Mouse (Mus musculus) gonadal fat pad, adult 2 months (tissue): Measurements from ENCODE around the gene Psg27. TPM values are rescaled to one million over a fixed set of nuclear protein-coding genes. Genes with fewer than 3 reads are reported as not detected.
"Not testable (repeated sequence)": the region's sequence is repeated elsewhere in the genome, so short reads cannot be mapped to it uniquely, and the experiment has no call there.

Experiments used
- DNase-seq: peaks from one replicate; pipeline ENCODE4 v3.0.0-alpha.2; 2012; ENCODE audit warnings: low read depth
- polyA plus RNA-seq: library from polyadenylated mRNA; depleted of rRNA; stranded (reverse); fragments of >200 nt; gene quantifications from 2 replicates; pipeline ENCODE4 v1.2.3, GENCODE M21; 2012; rRNA removed

Gene Psg27
- polyA plus RNA-seq, result not detected in 2 replicates

GRCm38 (mm10) chr7:18567205-18567604, at the start of gene Psg27:
TSS of gene Psg27 (minus strand) at chr7:18567305.
- no peak for DNase-seq

GRCm38 (mm10) chr7:18616401-18616800, 49.3 kb upstream of the Psg27 start, which contains the start of gene Psg23:
TSS of gene Psg23 (minus strand) at chr7:18616501.
- DNase-seq, result not testable (repeated sequence)

DNA sequence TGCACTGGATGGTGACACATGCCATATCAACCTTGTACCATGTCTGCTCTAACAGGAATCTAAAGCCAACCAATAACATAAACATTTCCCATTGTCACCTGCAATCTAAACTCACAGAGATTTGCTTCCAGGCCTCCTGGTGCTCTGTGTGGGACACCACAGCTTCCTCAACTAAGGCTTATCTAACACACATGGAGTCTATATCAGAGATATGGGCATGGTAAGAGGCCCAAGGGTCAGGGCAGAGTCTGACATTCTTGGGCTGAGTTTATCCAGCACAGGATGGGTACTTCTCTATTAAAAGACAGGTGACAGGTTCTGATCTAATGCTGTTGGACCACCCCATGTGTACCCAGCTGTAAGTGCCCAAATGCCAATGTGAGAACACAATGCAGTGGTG, 7.3 kb downstream of the Psg27 start:
- DNase-seq, result no peak

GRCm38 (mm10) chr7:18555751-18556150, 11.4 kb downstream of the Psg27 start:
- DNase-seq, result not testable (repeated sequence)

- no peak for DNase-seq
Observed at GRCm38 (mm10) chr7:18533420-18533819, 33.7 kb downstream of the Psg27 start.

- DNase-seq, result no peak
Observed at GRCm38 (mm10) chr7:18532169-18532568, 34.9 kb downstream of the Psg27 start, which contains the start of gene Psg25. TSS of gene Psg25 (minus strand) at chr7:18532269.

DNA sequence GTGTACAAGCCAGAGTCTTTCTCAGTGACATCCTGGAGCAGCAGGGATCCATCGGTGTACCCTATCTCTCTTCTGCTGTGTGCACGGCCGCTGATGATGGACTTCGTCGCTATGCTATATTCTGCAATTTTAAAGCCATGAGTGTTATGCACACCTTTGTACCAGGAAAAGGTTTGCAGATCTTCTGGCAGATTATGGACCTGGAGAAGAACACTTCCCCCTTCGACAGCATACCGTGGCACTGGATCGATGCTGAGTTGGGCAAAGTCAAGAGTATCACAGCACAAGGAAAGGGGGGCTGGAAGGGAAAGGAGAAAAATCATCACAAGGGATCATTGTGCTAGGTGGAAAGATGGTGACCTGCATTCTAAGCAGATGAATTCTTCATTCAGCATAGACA, 42.4 kb downstream of the Psg27 start:
- no peak for DNase-seq

- not testable (repeated sequence) for DNase-seq
Observed at GRCm38 (mm10) chr7:18512848-18513247, 54.3 kb downstream of the Psg27 start.

DNA sequence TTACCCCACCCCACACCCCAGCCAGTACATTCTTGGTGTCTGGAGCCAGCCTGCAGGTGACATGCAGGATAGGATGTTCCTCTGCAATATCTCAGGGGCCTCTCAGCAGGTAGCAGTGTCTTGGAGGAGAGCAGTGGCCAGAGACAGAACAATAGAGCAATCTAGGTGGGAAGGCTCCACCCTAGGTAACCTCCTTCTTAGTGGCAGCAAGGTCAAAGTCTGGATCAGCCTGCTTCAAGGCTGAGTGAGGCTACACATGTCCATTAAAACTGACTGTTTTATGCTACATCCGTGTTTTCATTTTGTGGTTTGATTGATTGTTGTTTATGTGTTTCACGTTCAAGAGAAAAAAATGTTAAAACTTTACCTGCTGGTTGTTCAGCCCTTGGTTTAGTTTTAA, 54.7 kb downstream of the Psg27 start:
- not testable (repeated sequence) for DNase-seq

DNA sequence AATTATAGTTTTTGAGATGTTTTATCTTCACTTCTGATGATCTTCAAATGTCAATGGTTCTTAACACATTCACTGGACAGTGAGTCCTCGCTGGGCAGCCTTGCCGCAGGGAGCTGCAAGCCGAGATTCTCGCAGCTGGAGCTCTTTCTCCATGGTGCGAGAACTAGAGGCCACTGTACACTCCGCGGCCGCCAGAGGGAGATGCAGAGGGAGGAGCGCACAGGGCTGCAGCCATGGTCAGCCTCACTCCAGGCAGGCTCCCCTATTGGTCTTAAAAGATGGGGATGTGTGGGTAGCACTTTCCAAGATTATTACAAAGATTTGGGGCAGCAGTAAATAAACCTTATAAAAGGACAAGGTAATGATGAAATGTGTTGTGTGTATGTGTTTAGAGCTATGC, 55.6 kb downstream of the Psg27 start:
- DNase-seq, result no peak

Other genes starting within 250 kb of the Psg27 start
- gene Psg18, start 212.3 kb downstream of the Psg27 start, polyA plus RNA-seq, result not detected in 2 replicates
- gene Psg28, start 135.3 kb downstream of the Psg27 start, polyA plus RNA-seq, result not detected in 2 replicates
- gene Psg26, start 83.1 kb downstream of the Psg27 start, polyA plus RNA-seq, result not detected in 2 replicates
- not detected in 2 replicates for gene Psg25, start 35.0 kb downstream of the Psg27 start, polyA plus RNA-seq
- 0.18 TPM in 1 of 2 replicates, not detected in the other for gene Psg23, start 49.2 kb upstream of the Psg27 start, polyA plus RNA-seq
- gene Psg21, start 89.4 kb upstream of the Psg27 start, polyA plus RNA-seq, result not detected in 2 replicates
- not detected in 2 replicates for gene Psg20, start 118.9 kb upstream of the Psg27 start, polyA plus RNA-seq
- gene Psg22, start 150.8 kb upstream of the Psg27 start, polyA plus RNA-seq, result not detected in 2 replicates
- gene Psg19, start 231.2 kb upstream of the Psg27 start, polyA plus RNA-seq, result not detected in 2 replicates